ENCODE assay signal across 14 mouse cellular contexts in genomic region chr2:174807900-174808299, GRCm38 (mm10). TPM values are rescaled to one million over a fixed set of nuclear protein-coding genes. Genes with fewer than 3 reads are reported as not detected.
"Had no signal": no experiment of that assay in that cellular context is flagged by ENCODE, and none has a peak within 500 bp of the region (broad histone marks: within the 10 kb centered on the region; RNA-seq: fewer than 3 reads in every experiment).

No protein-coding gene starts in this region.

- H3K27me3 ChIP-seq: intestine, embryonic 15.5 days; liver, embryonic 13.5 days; midbrain, embryonic 13.5 days had no signal

- H3K4me1 ChIP-seq: intestine, embryonic 15.5 days; liver, embryonic 13.5 days; midbrain, embryonic 13.5 days had no signal

- H3K4me2 ChIP-seq: intestine, embryonic 15.5 days; liver, embryonic 13.5 days; midbrain, embryonic 13.5 days had no signal

- H3K4me3 ChIP-seq: intestine, embryonic 15.5 days; liver, embryonic 13.5 days; midbrain, embryonic 13.5 days had no signal

- H3K9ac ChIP-seq: intestine, embryonic 15.5 days; liver, embryonic 13.5 days; midbrain, embryonic 13.5 days had no signal

- DNase-seq: kidney, adult 18-20 months; kidney, adult 9 months; kidney, postnatal 14 days; kidney, postnatal 4 days; layer of hippocampus, adult 9-11 months; liver, embryonic 13.5 days; lung, adult 2 months; lung, postnatal 14 days; right cerebral cortex, postnatal 4 days; thymus, postnatal 36 days had no signal

- ATAC-seq: intestine, embryonic 15.5 days; midbrain, embryonic 13.5 days had no signal

- H3K27ac ChIP-seq: intestine, embryonic 15.5 days; liver, embryonic 13.5 days; macrophage; midbrain, embryonic 13.5 days had no signal

- H3K36me3 ChIP-seq: intestine, embryonic 15.5 days; liver, embryonic 13.5 days; midbrain, embryonic 13.5 days had no signal

- H3K9me3 ChIP-seq: intestine, embryonic 15.5 days; liver, embryonic 13.5 days; midbrain, embryonic 13.5 days had no signal

RNA-seq across cellular contexts. Expression of gene Edn3, which starts 47.5 kb away (rescaled TPM):
- polyA plus RNA-seq: liver, adult 2 months; macrophage had no signal
